Mouse (Mus musculus) large intestine, adult 2 months (tissue): ENCODE data around the gene 2810004N23Rik. TPM values are rescaled to one million over a fixed set of nuclear protein-coding genes. Genes with fewer than 3 reads are reported as not detected.

Experiments used
- DNase-seq: peaks from one replicate; pipeline ENCODE4 v3.0.0-alpha.2; 2012; ENCODE audit warnings: low read depth, low spot score
- WGBS: fragments of 180-500 bp; shearing (Covaris S2); methylation state at CpG from one replicate; pipeline ENCODE4 v1.1.7; 2018; 5-methylcytosine and 5-hydroxymethylcytosine counted together
- polyA plus RNA-seq: library from polyadenylated mRNA; depleted of rRNA; stranded (reverse); fragments of >200 nt; gene quantifications from 2 replicates; pipeline ENCODE4 v1.2.3, GENCODE M21; 2012; rRNA removed

2810004N23Rik gene
- polyA plus RNA-seq, 1 experiment = 8.6 TPM

DNA sequence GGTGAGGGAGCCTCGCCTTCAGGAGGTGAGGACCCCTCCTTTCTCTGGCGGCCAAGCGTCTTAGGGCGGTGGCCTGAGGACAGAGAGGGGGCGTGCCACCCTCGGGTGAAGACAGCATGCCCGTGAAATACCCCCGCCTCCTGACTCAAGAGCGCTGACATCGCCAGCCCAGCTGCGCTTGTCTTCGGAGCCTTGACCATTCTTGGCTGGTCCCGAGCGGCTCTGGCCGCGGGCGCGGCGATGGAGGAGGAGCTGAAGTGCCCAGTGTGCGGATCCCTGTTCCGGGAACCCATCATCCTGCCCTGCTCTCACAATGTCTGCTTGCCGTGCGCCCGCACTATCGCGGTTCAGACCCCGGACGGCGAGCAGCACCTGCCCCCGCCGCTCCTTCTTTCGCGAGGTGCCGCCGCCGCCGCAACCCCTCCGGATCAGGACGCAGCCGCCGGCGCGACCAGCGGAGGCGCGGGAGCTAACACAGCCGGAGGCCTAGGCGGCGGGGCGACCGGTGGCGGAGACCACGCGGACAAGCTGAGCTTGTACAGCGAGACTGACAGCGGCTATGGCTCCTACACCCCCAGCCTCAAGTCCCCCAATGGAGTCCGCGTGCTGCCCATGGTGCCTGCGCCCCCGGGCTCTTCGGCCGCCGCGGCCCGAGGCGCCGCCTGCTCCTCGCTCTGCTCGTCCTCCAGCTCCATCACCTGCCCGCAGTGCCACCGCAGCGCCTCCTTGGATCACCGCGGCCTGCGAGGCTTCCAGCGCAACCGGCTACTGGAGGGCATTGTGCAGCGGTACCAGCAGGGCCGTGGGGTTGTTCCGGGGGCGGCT, 69.0 kb downstream of the 2810004N23Rik start:
- WGBS = 2% methylated on average over 80 of the region's 81 CpGs
- DNase-seq = no peak

DNA sequence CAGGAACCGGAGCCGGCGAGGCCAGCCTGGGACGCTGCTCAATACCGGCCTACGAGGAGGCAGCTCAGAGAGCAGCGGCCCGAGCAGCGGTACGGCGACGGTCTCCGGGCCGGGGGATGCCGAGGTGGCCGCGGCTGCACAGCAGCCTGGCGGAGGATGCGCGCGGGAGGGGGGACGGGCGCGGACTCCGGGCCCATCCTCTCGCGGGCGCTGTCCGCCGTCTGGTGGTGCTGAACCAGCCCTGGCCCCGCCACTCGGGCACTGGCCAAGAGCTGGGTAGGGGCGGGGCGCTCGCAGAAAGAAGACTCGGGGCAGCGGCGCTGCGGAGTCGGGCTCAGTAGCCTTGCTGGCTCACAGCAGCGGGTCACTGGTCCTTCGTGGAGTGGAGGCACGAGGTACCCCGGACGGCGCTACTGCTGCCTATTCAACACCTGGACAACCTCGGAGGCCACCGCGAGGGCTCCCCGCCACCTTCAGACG, 69.7 kb downstream of the 2810004N23Rik start:
- under 1% methylated on average over 50 of the region's 51 CpGs for WGBS
- no peak for DNase-seq

DNA sequence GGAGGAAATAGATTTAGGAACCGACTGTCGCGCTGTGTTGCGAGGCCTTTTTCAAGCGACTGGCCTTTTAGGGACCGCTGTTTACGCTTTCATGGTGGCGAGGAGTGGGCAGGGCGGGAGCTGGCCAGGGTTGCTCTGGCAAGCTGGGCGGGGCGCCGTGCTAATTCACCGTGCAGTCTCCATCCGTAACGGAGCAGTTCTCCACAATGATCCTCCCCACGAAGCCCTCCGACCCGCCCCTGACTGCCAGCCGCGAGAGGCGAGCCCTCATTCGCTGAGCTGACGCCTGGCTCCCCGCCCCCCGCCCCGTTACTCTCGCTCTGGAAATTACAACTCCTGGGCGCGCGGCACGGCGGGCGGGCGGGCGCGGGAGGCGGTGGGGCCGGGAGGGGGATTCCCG, 70.2 kb downstream of the 2810004N23Rik start, which contains the start of gene Trim67:
Gene Trim67, plus strand, starts transcription at position 385 of the 400 bp plus-strand sequence.
- no peak for DNase-seq
- WGBS = under 1% methylated on average over 39 of the region's 39 CpGs

DNA sequence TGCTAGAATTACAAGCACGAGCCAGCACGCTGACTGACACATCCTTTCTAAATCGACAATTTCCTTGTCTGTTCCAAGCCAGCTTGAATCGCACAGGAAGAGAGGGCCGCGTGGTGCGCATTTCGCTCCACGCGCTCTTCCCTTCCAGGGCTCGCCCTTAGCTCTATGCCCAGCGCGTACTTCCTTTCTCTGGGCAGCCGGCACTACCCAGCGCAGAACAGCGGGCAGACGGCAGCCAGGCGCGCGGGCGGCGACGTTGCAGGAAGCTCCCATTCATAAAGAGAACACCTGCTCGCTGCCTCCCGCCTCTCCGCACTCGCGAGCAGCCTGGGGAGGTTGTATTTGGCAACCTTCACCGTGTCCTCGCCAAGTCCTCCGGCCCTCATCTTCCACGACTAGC, 70.7 kb downstream of the 2810004N23Rik start:
- under 1% methylated on average over 32 of the region's 32 CpGs for WGBS
- no peak for DNase-seq

DNA sequence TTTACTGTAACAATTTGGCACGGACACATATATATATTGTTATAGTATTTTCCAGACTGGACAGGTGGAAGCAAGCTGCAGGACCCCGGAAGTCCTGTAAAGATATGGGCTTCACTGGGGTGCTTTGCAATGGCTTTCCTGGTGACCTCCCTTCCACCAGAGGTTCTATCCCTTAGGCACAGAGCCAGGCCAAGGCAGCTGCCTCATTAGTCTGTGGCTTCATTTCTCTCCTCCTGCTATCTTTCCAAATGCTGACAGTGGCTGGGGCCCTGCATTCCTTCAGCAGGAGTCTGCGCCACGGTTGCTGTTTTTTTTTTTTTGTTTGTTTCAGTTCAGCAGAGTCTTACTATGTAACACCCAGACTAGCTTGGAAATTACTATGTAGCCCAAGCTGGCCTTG, 71.2 kb downstream of the 2810004N23Rik start:
- DNase-seq = no peak
- 46% methylated on average over 4 of the region's 4 CpGs for WGBS

DNA sequence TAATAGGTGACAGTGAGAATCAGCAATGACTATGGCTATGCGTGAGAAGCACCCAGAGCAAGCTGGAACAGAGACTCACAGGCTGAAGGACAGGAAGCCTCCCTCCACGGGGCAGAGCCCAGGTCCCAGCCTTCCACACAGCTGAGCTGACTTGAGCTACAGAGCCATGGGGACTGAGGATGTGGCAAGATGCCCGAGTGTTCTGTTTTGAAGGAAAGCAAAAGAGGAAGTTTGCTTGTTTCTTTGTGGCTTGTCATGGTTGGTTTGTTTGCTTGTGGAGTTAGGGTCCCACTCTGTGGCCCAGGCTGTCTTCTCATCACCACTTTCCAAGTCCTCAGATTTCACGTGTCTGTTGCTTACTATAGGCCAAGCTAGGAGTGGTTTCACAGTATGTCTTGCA, 72.2 kb downstream of the 2810004N23Rik start:
- 69% methylated on average over 4 of the region's 4 CpGs for WGBS

More for the DNA sequence above, 72.2 kb downstream of the 2810004N23Rik start:
- no peak for DNase-seq

Other genes starting within 250 kb of the 2810004N23Rik start
- gene 2310022B05Rik, start 199.8 kb downstream of the 2810004N23Rik start, polyA plus RNA-seq = 23.0 and 25.1 TPM in 2 replicates
- gene Ttc13, start 141.1 kb downstream of the 2810004N23Rik start, polyA plus RNA-seq = 13.6 and 20.4 TPM in 2 replicates
- gene Arv1, start 141.0 kb downstream of the 2810004N23Rik start, polyA plus RNA-seq = 9.1 and 9.8 TPM in 2 replicates
- 0.91 and 1.5 TPM in 2 replicates for gene Fam89a, start 111.3 kb downstream of the 2810004N23Rik start, polyA plus RNA-seq
- gene Trim67, start 70.0 kb downstream of the 2810004N23Rik start, polyA plus RNA-seq = 0.06 and 0.10 TPM in 2 replicates
- gene Gnpat, start 87 bp downstream of the 2810004N23Rik start, polyA plus RNA-seq = 35.5 and 37.8 TPM in 2 replicates
- gene Exoc8, start 34.6 kb upstream of the 2810004N23Rik start, polyA plus RNA-seq = 6.2 and 8.4 TPM in 2 replicates
- 7.7 and 11.1 TPM in 2 replicates for gene Sprtn, start 34.8 kb upstream of the 2810004N23Rik start, polyA plus RNA-seq
- gene Egln1, start 86.2 kb upstream of the 2810004N23Rik start, polyA plus RNA-seq = 14.4 and 19.2 TPM in 2 replicates
- 26.1 and 30.1 TPM in 2 replicates for gene Tsnax, start 149.9 kb upstream of the 2810004N23Rik start, polyA plus RNA-seq
- 0.21 and 0.60 TPM in 2 replicates for gene Disc1, start 191.1 kb upstream of the 2810004N23Rik start, polyA plus RNA-seq